Mouse (Mus musculus) bone marrow, adult 2 months (tissue): ENCODE results near the gene Cldn7. TPM values are rescaled to one million over a fixed set of nuclear protein-coding genes. Genes with fewer than 3 reads are reported as not detected.

Experiments
- H3K27ac ChIP-seq: fragments of 200-500 bp; 2 replicates; pipeline ENCODE4 v1.5.1; 2012; ENCODE audit warnings: low read depth, mild to moderate bottlenecking, control low read depth, inconsistent platforms, low read length; ENCODE audit not compliant: control insufficient read depth, poor library complexity, insufficient read depth
- H3K4me1 ChIP-seq: fragments of 200-500 bp; 2 replicates; pipeline ENCODE4 v1.6.1; 2011; ENCODE audit warnings: low read length; ENCODE audit not compliant: control insufficient read depth, insufficient read depth
- H3K4me3 ChIP-seq: fragments of 200-500 bp; replicated peaks from 2 replicates; pipeline ENCODE3; 2011; ENCODE audit warnings: mild to moderate bottlenecking, low read depth, low read length, control low read depth; ENCODE audit not compliant: control insufficient read depth
- CTCF ChIP-seq: fragments of 200-500 bp; IDR thresholded peaks from 2 replicates; pipeline ENCODE4 v1.5.1; 2011; ENCODE audit warnings: low read length, control low read depth; ENCODE audit not compliant: control insufficient read depth, insufficient read depth
- POLR2A ChIP-seq: fragments of 200-500 bp; IDR thresholded peaks from 2 replicates; pipeline ENCODE4 v1.6.1; 2011; ENCODE audit warnings: low read depth, mild to moderate bottlenecking, control low read depth, low read length, borderline replicate concordance; ENCODE audit not compliant: control insufficient read depth
- WGBS: fragments of 180-500 bp; shearing (Covaris S2); methylation state at CpG from one replicate; pipeline ENCODE4 v1.1.7; 2018; 5-methylcytosine and 5-hydroxymethylcytosine counted together
- polyA plus RNA-seq: library from polyadenylated mRNA; stranded (reverse); fragments of >200 nt; gene quantifications from 2 replicates; pipeline ENCODE4 v1.2.4, GENCODE M21; 2011; ENCODE audit warnings: low replicate concordance; ENCODE audit not compliant: missing spikeins, insufficient read depth, insufficient read length

Cldn7 gene
- polyA plus RNA-seq, 1 experiment: not detected

DNA sequence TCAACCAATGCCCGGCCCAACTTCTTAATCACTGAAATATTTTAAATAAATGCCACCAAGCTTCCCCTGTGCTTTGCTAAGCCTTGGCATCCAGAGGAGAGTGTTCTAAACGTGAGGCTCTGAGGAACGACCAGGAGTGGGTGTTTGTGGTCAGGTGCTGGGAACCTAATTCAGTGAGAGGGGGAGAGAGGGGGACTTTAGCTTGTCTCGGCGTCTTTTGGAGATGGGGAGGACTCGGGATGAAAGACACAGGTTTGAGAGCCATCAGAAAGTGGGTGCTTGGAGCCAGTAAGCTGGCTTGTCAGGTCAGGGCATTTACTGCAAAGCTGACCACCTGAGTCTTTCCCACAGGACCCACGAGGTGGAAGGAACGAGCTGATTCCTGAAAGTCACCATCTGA lies 32.8 kb upstream of the Cldn7 start:
- Histone ChIP-seq H3K4me3 (no peak overlapping the region), H3K4me1 (peaks cover 4% of the 10 kb centered on the region), H3K27ac (peak overlapping the region; percentile 79)
- 15% methylated on average over 8 of the region's 8 CpGs for WGBS
- TF ChIP-seq POLR2A (no peak), CTCF (no peak)

- peak overlapping the region; percentile 79; the same call in 1 of the 2 replicates for H3K27ac ChIP-seq
These were observed 32.3 kb upstream of the Cldn7 start for GRCm38 (mm10) chr11:69932254-69932653.

GRCm38 (mm10) chr11:69933066-69933465 lies 31.5 kb upstream of the Cldn7 start:
- WGBS: 49% methylated on average over 4 of the region's 4 CpGs

More at GRCm38 (mm10) chr11:69932254-69932653, 32.3 kb upstream of the Cldn7 start:
- peak; percentile 47; the same call in 1 of the 2 replicates for TF ChIP-seq CTCF
- TF ChIP-seq POLR2A: no peak
- Histone ChIP-seq H3K4me3 (no peak overlapping the region), H3K4me1 (peaks cover 4% of the 10 kb centered on the region)
- WGBS: 46% methylated on average over 3 of the region's 3 CpGs

GRCm38 (mm10) chr11:69934169-69934568 lies 30.4 kb upstream of the Cldn7 start:
- no peak overlapping the region for H3K27ac ChIP-seq
- no peak overlapping the region for H3K4me3 ChIP-seq

More at GRCm38 (mm10) chr11:69933066-69933465, 31.5 kb upstream of the Cldn7 start:
- TF ChIP-seq POLR2A (no peak), CTCF (no peak)
- H3K4me1 ChIP-seq: peaks cover 4% of the 10 kb centered on the region
- no peak overlapping the region for H3K4me3 ChIP-seq
- H3K27ac ChIP-seq: no peak overlapping the region

GRCm38 (mm10) chr11:69934681-69935080 lies 29.9 kb upstream of the Cldn7 start:
- WGBS: 15% methylated on average over 6 of the region's 6 CpGs
- Histone ChIP-seq H3K27ac (no peak overlapping the region), H3K4me1 (peaks cover 4% of the 10 kb centered on the region), H3K4me3 (no peak overlapping the region)
- no peak for TF ChIP-seq POLR2A
- no peak for TF ChIP-seq CTCF

More at GRCm38 (mm10) chr11:69934169-69934568, 30.4 kb upstream of the Cldn7 start:
- TF ChIP-seq CTCF (peak; percentile 91), POLR2A (no peak)
- WGBS: under 1% methylated on average over 18 of the region's 18 CpGs
- peaks cover 4% of the 10 kb centered on the region for H3K4me1 ChIP-seq

DNA sequence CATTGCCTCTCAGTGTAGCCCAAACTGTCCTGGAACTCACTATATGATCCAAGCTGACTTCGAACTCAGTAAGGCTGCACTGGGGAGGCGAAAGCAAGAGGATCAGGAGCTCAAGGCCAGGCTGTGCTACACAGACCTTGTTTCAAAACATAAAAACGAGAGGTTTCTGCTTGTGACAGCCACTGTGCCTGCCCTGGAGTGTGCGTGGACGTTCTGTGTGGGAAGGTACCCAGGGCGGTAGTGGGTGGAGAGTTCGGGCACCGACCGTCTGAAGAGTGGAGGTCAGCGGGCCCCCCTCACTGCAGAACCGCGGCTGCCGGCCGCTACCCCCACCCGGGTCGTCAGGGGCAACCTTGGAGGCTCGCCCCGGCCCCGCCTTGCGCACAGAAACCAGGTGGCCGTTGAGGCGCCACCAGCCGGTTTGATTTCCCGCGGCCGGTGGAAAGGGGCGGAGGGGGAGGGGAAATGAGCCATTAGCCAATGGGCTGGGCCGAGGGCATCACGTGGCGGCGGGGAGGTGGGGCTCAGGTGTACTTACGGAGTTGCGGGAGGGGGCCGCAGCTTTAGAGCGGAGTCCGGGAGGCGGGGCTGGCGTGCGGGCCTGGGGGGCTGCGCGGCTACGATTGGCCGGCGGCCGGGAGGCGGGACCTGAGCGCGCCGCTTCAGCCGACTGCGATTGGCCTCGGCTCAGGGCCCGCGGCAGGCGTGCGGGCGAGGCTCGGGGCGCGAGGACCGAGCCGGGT lies 29.3 kb upstream of the Cldn7 start, which contains the start of gene Ybx2:
Ybx2 (plus strand) TSS at position 660 of the 743 bp plus-strand sequence.
- H3K4me1 ChIP-seq: peaks cover 4% of the 10 kb centered on the region
- TF ChIP-seq POLR2A (no peak), CTCF (no peak)
- WGBS: 2% methylated on average over 60 of the region's 62 CpGs
- H3K4me3 ChIP-seq: peak within 1 kb of the TSS; percentile 46
- H3K27ac ChIP-seq: no peak within 1 kb of the TSS; the same call in 1 of the 2 replicates

GRCm38 (mm10) chr11:69936156-69936555 lies 28.4 kb upstream of the Cldn7 start:
- WGBS: 3% methylated on average over 30 of the region's 30 CpGs
- H3K4me3 ChIP-seq: no peak overlapping the region
- TF ChIP-seq POLR2A (no peak), CTCF (no peak)
- peaks cover 4% of the 10 kb centered on the region for H3K4me1 ChIP-seq
- H3K27ac ChIP-seq: no peak overlapping the region

DNA sequence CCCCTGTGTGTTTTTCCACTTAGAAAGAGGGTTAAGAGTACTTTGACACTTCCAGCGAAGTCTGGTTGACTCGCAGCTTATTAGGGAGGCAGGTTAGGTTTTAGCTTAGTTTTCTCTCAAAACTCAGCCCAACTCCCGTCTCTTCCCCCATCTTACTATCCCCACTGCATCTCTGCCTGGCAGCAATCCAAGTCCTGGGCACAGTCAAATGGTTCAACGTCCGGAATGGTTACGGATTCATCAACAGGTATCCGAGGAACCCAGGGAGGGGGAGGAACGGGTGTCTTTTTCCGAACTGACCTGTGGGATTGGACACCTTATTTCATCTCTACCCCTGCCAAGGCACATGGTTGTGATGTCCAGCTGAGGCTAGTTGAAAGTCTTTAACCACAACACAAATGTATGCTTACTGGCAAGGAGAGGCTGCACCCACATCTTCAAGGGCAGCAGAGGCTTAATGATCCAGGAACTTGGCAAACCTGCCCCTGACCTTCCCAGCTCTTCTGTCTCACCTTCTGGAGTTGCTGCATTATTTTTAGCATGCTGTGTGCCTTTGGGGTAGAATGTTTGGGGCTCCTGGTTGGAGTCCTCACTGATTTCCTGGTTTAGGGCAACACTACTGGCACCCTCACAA lies 27.7 kb upstream of the Cldn7 start:
- H3K4me1 ChIP-seq: peaks cover 4% of the 10 kb centered on the region
- 53% methylated on average over 9 of the region's 9 CpGs for WGBS
- no peak overlapping the region for H3K4me3 ChIP-seq
- no peak overlapping the region for H3K27ac ChIP-seq
- no peak for TF ChIP-seq POLR2A
- no peak for TF ChIP-seq CTCF
